Mouse (Mus musculus) WW6 (cell line): ENCODE data around the gene Actn3.
"Not testable (repeated sequence)": the region's sequence is repeated elsewhere in the genome, so short reads cannot be mapped to it uniquely, and the experiment has no call there.

Experiments
- DNase-seq: peaks from one replicate; pipeline ENCODE4 v3.0.0-alpha.2; 2013; ENCODE audit warnings: low read depth, low spot score

Actn3 gene

DNA sequence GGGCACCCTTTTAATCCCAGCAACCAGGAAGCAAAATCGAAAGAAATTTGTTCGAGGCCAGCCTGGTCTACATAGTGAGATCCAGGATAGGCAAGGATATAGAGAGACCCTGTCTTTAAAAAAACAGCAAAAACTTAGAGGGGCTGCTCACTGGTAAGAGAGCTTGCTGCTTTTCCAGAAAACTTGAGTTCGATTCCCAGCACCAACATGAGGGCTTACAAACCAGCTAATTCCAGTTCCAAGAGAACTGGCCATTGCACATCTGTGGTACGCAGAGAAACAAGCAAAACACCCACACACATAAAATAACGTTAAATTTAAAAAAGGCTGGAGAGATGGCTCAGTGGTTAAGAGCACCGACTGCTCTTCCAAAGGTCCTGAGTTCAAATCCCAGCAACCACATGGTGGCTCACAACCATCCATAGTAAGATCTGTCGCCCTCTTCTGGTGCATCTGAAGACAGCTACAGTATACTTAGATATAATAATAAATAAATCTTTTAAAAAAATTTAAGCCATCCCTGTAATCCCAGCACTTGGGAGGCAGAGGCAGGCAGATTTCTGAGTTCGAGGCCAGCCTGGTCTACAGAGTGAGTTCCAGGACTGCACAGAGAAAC, 65.3 kb downstream of the Actn3 start:
- DNase-seq, result not testable (repeated sequence)

GRCm38 (mm10) chr19:4811909-4812242, 65.8 kb downstream of the Actn3 start:
- DNase-seq, result no peak
